Mouse (Mus musculus): ENCODE measurements around the gene Ap2a1. TPM values are rescaled to one million over a fixed set of nuclear protein-coding genes. Genes with fewer than 3 reads are reported as not detected.
A peak's percentile ranks its signal among the peaks of the same experiment; 100 is the strongest.
"Not testable (repeated sequence)": the region's sequence is repeated elsewhere in the genome, so short reads cannot be mapped to it uniquely, and the experiment has no call there.

The Ap2a1 gene
- total RNA-seq, 2 experiments from 2014 or later, result 37.1 to 104 TPM

DNA sequence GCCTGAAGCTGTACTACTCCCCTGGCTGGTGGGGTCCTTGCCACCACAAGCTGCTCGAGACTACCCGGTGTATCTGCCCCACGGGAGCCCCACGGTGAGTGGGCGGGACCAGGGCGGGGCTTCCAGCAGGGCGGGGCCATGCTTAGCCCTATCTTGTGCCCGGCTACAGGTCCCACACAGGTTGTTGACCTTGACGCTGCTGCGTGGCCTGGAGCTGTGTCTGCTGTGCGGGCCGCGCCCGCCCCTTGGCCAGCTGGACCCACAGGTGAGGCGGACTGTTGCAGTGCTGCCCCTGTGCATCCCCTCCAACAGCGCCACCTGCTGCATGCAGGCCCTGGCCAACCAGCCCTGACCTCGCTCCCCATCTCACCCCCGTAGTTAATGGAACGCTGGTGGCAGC, 30.7 kb downstream of the Ap2a1 start:
- ATAC-seq (replicated peaks; ENCODE audit: low FRiP score, low TSS enrichment, poor library complexity, severe bottlenecking), result no peak

- ATAC-seq (replicated peaks; ENCODE audit: low FRiP score, low TSS enrichment, poor library complexity, severe bottlenecking), result no peak
Observed at GRCm38 (mm10) chr7:44896499-44896898, 32.8 kb downstream of the Ap2a1 start.

DNA sequence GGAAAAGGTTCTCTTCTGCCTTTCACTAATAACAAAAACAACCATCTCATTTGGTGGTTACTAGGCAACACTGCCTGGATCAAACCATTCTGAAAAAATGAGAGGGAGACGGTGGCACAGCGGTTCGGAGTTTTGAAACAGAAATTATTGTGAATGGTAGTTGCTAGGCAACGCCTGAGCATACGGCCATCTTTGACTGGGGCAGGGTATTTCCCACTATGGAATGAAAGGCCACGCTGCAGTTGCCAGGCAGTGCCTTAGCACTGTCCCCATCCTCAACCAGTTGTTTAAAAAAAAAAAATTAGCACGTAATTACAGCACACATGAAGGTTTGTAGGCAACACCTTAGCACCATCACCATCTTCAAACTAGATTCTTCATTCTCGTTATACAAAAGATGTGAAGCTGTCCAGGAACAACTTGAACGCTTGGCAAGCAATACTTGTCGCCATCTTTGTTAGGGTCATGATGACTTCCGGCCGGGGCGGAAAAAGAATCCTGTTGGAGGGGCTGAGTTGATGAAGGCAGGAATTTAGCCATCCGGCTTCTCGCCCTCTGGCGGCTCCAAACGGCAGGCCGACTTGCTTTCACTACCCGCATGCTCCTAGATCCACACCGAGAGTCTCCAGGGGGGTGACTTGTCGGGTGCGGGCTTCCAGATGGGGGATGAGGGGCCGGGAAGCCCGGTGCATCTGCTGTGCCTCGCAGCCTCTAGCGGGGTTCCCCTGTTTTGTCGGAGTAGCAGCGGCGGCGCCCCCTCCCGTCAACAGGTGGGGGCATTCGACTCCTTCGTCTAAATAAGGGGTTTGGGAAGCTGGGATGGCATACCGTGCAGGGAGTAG, 33.5 kb downstream of the Ap2a1 start, which contains the start of gene Fuz:
Gene Fuz (plus strand): TSS at position 487 of the 842 bp plus-strand sequence.
- peak; percentile 67 for ATAC-seq (replicated peaks; ENCODE audit: low FRiP score, low TSS enrichment, poor library complexity, severe bottlenecking)

DNA sequence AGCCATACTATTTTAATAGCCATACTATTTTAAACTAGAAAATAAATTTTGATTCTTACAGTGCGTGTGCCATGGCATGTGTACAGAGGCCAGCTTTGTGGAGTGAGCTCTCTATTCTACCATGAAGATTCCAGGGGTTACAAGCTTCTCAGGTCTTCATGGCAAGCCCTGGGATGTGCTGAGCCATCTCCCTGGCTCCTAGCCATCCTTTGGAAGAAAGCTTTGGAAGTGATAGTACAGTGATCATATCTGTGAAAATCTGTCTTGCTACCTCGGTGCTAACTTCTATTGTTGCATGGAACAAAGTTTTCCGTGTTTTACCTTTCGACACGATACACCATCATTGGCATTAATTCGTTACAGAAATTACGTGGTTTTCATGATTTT, 34.1 kb downstream of the Ap2a1 start:
- no peak for ATAC-seq (replicated peaks; ENCODE audit: low FRiP score, low TSS enrichment, poor library complexity, severe bottlenecking)

DNA sequence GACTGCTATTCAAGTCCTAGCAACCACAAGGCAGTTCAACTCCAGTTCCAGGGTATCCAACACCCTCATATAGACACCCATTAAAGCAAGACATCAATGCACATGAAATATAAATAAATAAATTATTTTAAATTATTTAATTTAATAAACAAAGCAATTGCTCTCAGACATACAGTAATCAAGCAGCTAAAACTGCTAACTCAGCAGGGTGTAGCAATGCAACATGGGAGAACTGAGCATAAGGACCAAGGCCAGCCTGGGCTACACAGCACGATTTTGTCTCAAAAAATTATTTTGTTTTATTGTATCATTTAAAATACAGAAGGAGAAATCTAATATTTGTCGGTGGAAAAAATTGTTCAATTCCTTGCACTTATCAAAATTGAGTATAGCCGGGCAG, 35.1 kb downstream of the Ap2a1 start:
- ATAC-seq (replicated peaks; ENCODE audit: low FRiP score, low TSS enrichment, poor library complexity, severe bottlenecking), result no peak

GRCm38 (mm10) chr7:44893197-44893596, 36.1 kb downstream of the Ap2a1 start:
- ATAC-seq (replicated peaks; ENCODE audit: low FRiP score, low TSS enrichment, poor library complexity, severe bottlenecking), result no peak

GRCm38 (mm10) chr7:44892276-44892921, 36.9 kb downstream of the Ap2a1 start, which contains the start of gene Med25:
Gene Med25, minus strand, starts transcription at chr7:44892712.
- ATAC-seq (replicated peaks; ENCODE audit: low FRiP score, low TSS enrichment, poor library complexity, severe bottlenecking), result peak; percentile 51

GRCm38 (mm10) chr7:44891611-44892010, 37.7 kb downstream of the Ap2a1 start:
- no peak for ATAC-seq (replicated peaks; ENCODE audit: low FRiP score, low TSS enrichment, poor library complexity, severe bottlenecking)

DNA sequence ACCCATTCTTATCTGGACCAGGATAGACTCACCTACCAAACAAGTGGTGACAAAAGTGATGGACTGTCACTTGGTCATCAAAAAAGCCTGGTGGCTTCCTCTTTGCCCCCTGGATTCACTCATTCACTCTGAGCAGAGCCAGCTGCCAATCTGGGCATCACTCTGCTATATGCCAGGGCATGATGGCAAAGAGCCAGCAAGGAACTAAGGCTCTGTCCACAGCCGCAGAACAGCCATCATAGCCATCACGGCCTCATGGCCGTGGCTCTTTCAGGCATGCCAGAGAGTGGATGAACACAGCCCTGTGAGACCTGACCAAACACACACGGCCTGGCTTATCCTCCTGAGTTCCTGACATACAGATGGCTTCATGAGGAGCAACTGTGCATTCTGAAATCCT, 38.6 kb downstream of the Ap2a1 start:
- ATAC-seq (replicated peaks; ENCODE audit: low FRiP score, low TSS enrichment, poor library complexity, severe bottlenecking), result no peak

- ATAC-seq (replicated peaks; ENCODE audit: low FRiP score, low TSS enrichment, poor library complexity, severe bottlenecking), result no peak
Observed at GRCm38 (mm10) chr7:44890180-44890579, 39.1 kb downstream of the Ap2a1 start.

DNA sequence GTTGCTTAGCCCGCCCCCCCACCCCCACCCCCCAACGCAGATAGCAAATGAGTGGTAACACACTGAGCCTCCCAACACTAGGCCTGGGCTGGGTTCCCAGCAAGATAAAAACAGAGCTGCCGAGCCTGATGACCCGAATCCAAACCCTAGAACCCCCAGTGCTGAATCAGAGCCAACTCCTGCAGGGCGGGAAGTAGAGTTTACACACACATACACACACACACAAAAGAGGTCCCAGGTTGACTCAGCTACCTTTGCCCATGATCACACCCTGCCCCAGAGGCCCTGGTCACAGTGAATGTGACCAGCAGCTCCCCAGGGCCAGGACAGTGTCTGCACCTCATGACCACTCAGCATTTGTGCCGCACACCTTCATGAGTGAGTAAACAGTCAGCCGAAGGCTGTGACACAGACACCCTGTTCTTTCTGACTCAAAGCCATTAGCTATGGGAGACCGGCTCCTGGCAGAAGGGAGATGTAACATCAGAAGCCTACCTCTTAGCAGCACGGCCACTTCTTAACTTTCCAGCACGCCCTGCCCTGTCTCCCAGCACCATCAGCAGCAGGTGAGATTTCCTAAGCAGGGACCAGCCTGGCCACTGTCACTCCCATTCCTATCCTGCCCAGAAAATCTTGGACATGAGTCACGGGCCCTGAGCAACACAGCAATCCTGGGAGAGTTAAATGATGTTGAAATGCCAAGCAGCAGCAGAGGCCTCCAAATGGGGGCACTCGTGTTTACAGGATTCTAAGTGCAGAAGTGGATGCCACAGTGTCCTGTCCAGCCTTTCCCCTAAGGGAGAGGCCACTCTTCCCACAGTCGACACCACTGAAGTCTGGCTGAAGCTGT, 40.8 kb downstream of the Ap2a1 start:
- no peak for ATAC-seq (replicated peaks; ENCODE audit: low FRiP score, low TSS enrichment, poor library complexity, severe bottlenecking)

DNA sequence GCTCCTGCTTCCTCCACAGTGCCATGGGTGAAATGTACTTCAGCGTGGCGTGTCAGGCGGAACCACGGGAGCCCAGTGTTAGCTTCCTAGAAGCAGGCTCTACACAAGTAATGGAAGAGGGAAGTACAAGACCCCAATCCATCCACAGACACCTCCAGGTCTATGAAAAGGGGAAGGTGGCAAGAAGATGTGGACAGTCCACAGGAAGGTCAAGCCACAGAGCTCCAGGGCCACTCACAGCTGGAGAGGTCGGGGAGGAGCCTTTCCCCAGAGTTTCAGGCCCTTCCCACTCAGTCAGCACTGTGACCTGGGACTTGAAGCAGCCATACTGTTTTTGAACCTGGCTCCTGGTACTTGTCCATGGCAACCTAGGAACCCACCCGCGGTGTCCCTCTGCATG, 42.3 kb downstream of the Ap2a1 start:
- ATAC-seq (replicated peaks; ENCODE audit: low FRiP score, low TSS enrichment, poor library complexity, severe bottlenecking), result no peak

GRCm38 (mm10) chr7:44884637-44885036, 44.7 kb downstream of the Ap2a1 start:
- no peak for ATAC-seq (replicated peaks; ENCODE audit: low FRiP score, low TSS enrichment, poor library complexity, severe bottlenecking)

GRCm38 (mm10) chr7:44883036-44883435, 46.3 kb downstream of the Ap2a1 start:
- no peak for ATAC-seq (replicated peaks; ENCODE audit: low FRiP score, low TSS enrichment, poor library complexity, severe bottlenecking)

DNA sequence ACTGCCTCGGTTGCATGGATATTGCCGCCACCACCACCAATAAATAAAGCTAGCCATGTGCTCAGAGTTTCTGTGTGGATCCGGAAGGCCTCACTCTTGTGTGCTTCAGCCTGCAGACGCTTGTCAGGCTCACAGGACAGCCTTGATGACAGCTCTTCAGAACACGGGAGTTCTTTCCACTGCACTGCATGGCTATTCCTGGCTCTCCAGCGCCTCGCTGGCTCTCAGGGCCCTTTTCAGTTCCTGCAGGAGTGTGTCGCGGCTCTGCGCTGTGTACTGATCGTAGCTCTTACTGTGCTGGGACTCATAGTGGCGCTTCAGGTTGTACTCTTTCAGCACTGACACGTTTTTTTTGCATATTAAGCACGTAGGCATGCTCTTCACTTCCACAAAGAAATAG, 51.5 kb downstream of the Ap2a1 start:
- no peak for ATAC-seq (replicated peaks; ENCODE audit: low FRiP score, low TSS enrichment, poor library complexity, severe bottlenecking)

DNA sequence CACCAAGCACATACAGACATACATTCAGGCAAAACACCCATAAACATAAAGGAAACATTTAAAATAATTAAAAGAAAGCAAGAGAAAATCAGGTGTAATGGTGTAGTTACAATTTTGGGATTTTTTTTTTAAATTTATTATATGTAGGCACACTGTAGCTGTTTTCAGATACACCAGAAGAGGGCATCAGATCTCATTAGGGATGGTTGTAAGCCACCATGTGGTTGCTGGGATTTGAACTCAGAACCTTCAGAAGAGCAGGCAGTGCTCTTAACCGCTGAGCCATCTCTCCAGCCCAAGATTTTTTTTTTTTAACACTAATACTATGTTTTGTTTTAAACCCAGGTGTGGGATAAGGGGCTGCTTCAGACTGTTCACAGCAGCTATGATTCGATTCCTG, 57.5 kb downstream of the Ap2a1 start:
- not testable (repeated sequence) for ATAC-seq (replicated peaks; ENCODE audit: low FRiP score, low TSS enrichment, poor library complexity, severe bottlenecking)

DNA sequence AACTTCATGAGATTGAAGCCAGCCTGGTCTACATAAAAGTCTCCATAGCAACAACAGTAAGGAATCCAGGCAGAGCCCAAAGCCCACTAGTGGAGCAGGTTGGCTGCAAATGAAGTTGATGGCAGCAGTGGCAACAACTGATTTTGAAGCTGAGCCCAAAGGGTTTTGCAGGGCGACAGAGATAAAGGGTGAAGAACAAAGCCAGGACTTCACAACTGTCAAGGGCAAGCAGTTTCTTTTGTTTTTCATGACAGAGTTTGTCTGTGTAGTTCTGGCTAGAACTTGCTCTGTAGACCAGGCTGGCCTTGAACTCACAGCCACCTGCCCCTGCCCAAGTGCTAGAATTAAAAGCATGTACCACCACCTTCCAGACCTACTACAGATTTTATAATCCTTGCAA, 58.1 kb downstream of the Ap2a1 start:
- no peak for ATAC-seq (replicated peaks; ENCODE audit: low FRiP score, low TSS enrichment, poor library complexity, severe bottlenecking)

DNA sequence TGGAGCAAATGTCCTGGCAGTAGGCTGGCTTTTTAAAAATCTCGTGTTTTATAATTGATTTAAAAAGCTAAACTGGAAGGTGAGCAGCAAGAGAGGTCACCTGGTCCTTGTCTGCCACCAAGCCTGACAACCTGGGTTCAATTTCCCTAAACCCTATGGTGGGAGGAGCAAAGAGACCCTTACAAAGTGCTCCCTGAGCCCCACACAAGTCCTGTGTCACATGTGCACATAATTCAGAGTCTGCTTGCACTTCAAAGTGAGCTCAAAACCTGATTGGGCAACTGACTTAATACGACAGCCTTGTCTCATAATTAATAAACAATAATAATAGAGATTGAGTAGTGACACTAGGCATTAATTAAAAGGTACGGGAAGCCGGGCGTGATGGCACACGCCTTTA, 58.7 kb downstream of the Ap2a1 start:
- no peak for ATAC-seq (replicated peaks; ENCODE audit: low FRiP score, low TSS enrichment, poor library complexity, severe bottlenecking)

DNA sequence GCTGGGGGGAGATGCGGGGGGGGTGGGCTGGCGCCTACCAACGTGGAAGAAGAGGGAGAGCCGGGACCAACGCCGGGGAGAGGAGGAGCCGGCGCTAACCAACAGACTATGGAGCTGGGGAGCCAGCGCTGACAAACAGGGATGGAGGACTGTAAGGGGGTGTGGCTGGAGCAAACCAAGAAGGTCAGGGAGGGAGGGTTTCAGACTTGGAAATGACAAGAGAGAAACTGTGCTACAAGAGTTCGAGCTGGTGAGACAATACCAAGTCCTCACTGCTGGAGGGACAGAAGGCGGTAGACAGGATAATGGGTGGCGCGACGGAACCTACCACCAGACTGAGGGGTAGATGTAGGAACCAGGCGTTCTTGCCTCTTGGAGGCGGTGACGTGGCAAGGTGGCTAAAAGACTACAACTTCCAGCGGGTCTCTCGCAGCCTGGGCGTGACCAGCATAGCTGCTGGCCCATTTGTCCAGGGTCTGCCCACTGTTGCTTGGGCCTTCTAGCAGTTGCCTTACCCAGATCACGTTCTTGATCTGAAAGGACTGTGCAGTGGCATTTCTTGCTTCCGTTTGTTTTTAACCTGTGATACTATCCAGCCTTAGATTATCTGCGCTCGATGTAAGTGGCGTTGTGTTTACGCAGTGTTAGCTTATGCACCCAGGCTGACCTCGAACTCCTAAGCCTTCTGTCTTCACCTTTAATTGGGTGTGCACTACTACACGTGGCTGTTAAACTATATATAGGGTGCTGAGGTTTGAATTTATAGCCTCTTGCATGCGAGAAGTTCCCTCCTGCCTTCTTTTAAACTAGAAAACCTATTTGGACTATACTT, 59.4 kb downstream of the Ap2a1 start, which contains the start of gene Ptov1:
Gene Ptov1 (minus strand): TSS at position 92 of the 832 bp plus-strand sequence.
- peak; percentile 84 for ATAC-seq (replicated peaks; ENCODE audit: low FRiP score, low TSS enrichment, poor library complexity, severe bottlenecking)
